Mouse (Mus musculus) forebrain, postnatal 0 days (tissue): ENCODE results near the gene E130311K13Rik. TPM values are rescaled to one million over a fixed set of nuclear protein-coding genes. Genes with fewer than 3 reads are reported as not detected.

Experiments used
- ATAC-seq: fragments of 200-750 bp; cut with Nextera tagmentation; 2 replicates; pipeline ENCODE4 v1.8.0; 2017; ENCODE audit warnings: mild to moderate bottlenecking, moderate library complexity
- DNase-seq: peaks from one replicate; pipeline ENCODE4 v3.0.0-alpha.2; 2015
- H3K27ac ChIP-seq: fragments of 300-500 bp; sonication (generic); 2 replicates; pipeline ENCODE4 v1.5.1; 2014; ENCODE audit warnings: low read depth, mild to moderate bottlenecking, antibody characterized with exemption, low read length, moderate library complexity, mixed read lengths
- H3K27me3 ChIP-seq: fragments of 300-500 bp; sonication (generic); 2 replicates; pipeline ENCODE4 v1.6.1; 2014; ENCODE audit warnings: mild to moderate bottlenecking, low read length, mixed read lengths; ENCODE audit not compliant: insufficient read depth
- H3K36me3 ChIP-seq: fragments of 300-500 bp; sonication (generic); 2 replicates; pipeline ENCODE4 v1.6.1; 2014; ENCODE audit warnings: mild to moderate bottlenecking, moderate library complexity; ENCODE audit not compliant: insufficient read depth
- H3K4me1 ChIP-seq: fragments of 300-500 bp; sonication (generic); 2 replicates; pipeline ENCODE4 v1.6.1; 2014; ENCODE audit warnings: antibody characterized with exemption; ENCODE audit not compliant: insufficient read depth
- H3K4me2 ChIP-seq: fragments of 300-500 bp; sonication (generic); 2 replicates; pipeline ENCODE4 v1.6.1; 2014; ENCODE audit warnings: low read depth, mild to moderate bottlenecking, moderate library complexity
- H3K4me3 ChIP-seq: fragments of 300-500 bp; sonication (generic); 2 replicates; pipeline ENCODE4 v1.5.1; 2014; ENCODE audit warnings: low read depth, low read length, mixed read lengths
- H3K9ac ChIP-seq: fragments of 300-500 bp; sonication (generic); 2 replicates; pipeline ENCODE4 v1.6.1; 2014; ENCODE audit warnings: mild to moderate bottlenecking
- H3K9me3 ChIP-seq: fragments of 300-500 bp; sonication (generic); 2 replicates; pipeline ENCODE4 v1.6.1; 2016; ENCODE audit warnings: low read length
- CTCF ChIP-seq: sonication (generic); IDR thresholded peaks from 2 replicates; pipeline ENCODE4 v1.5.1; 2016; ENCODE audit warnings: antibody characterized with exemption, control low read depth, low read depth
- WGBS: fragments of 180-500 bp; shearing (Covaris S2); extraction: QIAGEN DNeasy Blood & Tissue Kit; methylation state at CpG from one replicate; pipeline ENCODE4 v1.1.7; 2014; 5-methylcytosine and 5-hydroxymethylcytosine counted together
- polyA plus RNA-seq: library from polyadenylated mRNA; unstranded; fragments of >200 nt; fragmentation: Nextera tagmentation; extraction: Ambion mirVana; gene quantifications from 2 replicates; pipeline ENCODE4 v1.2.1, GENCODE M21; 2015
- total RNA-seq: library from RNA; depleted of rRNA; stranded (reverse); fragments of >200 nt; gene quantifications from 2 replicates; pipeline ENCODE4 v1.2.3, GENCODE M21; 2014; rRNA removed

The E130311K13Rik gene
- 15.0 and 20.6 TPM in 2 replicates for total RNA-seq
- polyA plus RNA-seq, result 9.7 and 14.3 TPM in 2 replicates

GRCm38 (mm10) chr3:63928878-63929859 lies at the start of gene E130311K13Rik:
TSS of gene E130311K13Rik (minus strand) at chr3:63929472.
- Histone ChIP-seq H3K27ac (peak within 1 kb of the TSS; percentile 68), H3K4me3 (peak within 1 kb of the TSS; percentile 73), H3K4me1 (no peaks in the 10 kb centered on the region), H3K27me3 (no peaks in the 10 kb centered on the region), H3K9ac (peak within 1 kb of the TSS; percentile 87), H3K4me2 (peak within 1 kb of the TSS; percentile 72), H3K9me3 (no peaks in the 10 kb centered on the region), H3K36me3 (no peaks in the 10 kb centered on the region)
- ATAC-seq, result peak; percentile 97
- peak; percentile 93 for TF ChIP-seq CTCF
- peak; percentile 92 for DNase-seq
- WGBS, result 5% methylated on average over 48 of the region's 48 CpGs

DNA sequence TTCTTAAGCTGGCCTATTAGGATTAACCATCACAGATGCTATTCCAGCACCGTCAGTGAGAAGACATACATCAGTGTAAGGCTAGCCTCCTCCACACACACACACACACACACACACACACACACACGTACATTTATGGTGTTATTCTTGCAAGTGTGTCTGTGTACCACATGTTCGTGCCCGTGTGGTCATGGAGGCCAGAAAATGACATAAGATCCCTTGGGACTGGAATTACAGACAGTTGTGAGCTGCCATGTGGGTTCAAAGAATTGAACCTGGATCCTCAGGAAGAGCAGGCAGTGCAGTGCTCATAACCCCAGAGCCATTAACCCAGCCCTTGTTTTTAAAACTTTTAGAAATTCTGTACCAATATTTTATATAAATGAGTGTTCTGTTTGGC lies 48.6 kb upstream of the E130311K13Rik start:
- WGBS, result 85% methylated on average over 4 of the region's 4 CpGs
- DNase-seq, result no peak
- Histone ChIP-seq H3K36me3 (peaks cover 16% of the 10 kb centered on the region), H3K4me3 (no peak overlapping the region), H3K27me3 (no peaks in the 10 kb centered on the region), H3K27ac (no peak overlapping the region), H3K4me2 (no peak overlapping the region), H3K4me1 (peaks cover 7% of the 10 kb centered on the region; the same call in 1 of the 2 replicates), H3K9ac (no peak overlapping the region), H3K9me3 (no peaks in the 10 kb centered on the region)
- no peak for TF ChIP-seq CTCF
- ATAC-seq, result no peak

GRCm38 (mm10) chr3:63975955-63976908 lies 47.0 kb upstream of the E130311K13Rik start, which contains the start of gene Gmps:
TSS of gene Gmps (plus strand) at chr3:63976106.
- WGBS, result under 1% methylated on average over 67 of the region's 67 CpGs
- H3K4me1 ChIP-seq, result peaks cover 7% of the 10 kb centered on the region; the same call in 1 of the 2 replicates
- ATAC-seq, result peak; percentile 100
- peak within 1 kb of the TSS; percentile 89 for H3K27ac ChIP-seq
- peak within 1 kb of the TSS; percentile 81 for H3K4me2 ChIP-seq
- H3K27me3 ChIP-seq, result no peaks in the 10 kb centered on the region
- peak; percentile 94 for DNase-seq
- no peak for TF ChIP-seq CTCF
- peak within 1 kb of the TSS; percentile 95 for H3K4me3 ChIP-seq
- H3K36me3 ChIP-seq, result peaks cover 11% of the 10 kb centered on the region; the same call in 1 of the 2 replicates
- peak within 1 kb of the TSS; percentile 95 for H3K9ac ChIP-seq
- H3K9me3 ChIP-seq, result no peaks in the 10 kb centered on the region

GRCm38 (mm10) chr3:63965929-63966328 lies 36.7 kb upstream of the E130311K13Rik start:
- Histone ChIP-seq H3K36me3 (no peaks in the 10 kb centered on the region), H3K4me2 (no peak overlapping the region), H3K27me3 (peaks cover 5% of the 10 kb centered on the region), H3K4me3 (no peak overlapping the region), H3K9me3 (no peaks in the 10 kb centered on the region), H3K4me1 (peaks cover 23% of the 10 kb centered on the region), H3K9ac (no peak overlapping the region), H3K27ac (no peak overlapping the region)
- no peak for DNase-seq
- 83% methylated on average over 2 of the region's 2 CpGs for WGBS
- no peak for TF ChIP-seq CTCF
- no peak for ATAC-seq

DNA sequence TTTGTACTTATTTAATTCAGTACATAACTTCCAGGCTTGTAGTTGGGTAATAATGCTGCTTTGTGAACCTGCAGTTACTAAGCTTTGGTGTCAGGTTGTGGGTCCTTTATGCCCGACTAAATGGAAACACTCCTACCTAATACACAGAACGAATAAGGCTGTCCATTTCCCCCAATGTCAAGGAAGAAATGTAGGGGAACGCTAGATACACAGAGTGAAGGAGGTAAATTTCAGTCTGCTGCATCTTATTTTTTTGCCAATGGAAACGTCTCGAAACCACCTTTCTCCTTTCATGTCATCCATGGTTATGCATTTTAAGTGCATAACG lies 35.6 kb upstream of the E130311K13Rik start:
- no peak for TF ChIP-seq CTCF
- 81% methylated on average over 6 of the region's 6 CpGs for WGBS
- Histone ChIP-seq H3K27me3 (peaks cover 5% of the 10 kb centered on the region), H3K9ac (no peak overlapping the region), H3K4me1 (peaks cover 26% of the 10 kb centered on the region), H3K4me3 (peak overlapping the region; percentile 90), H3K27ac (peak overlapping the region; percentile 55; the same call in 1 of the 2 replicates), H3K9me3 (no peaks in the 10 kb centered on the region), H3K4me2 (peak overlapping the region; percentile 81), H3K36me3 (no peaks in the 10 kb centered on the region)
- no peak for ATAC-seq
- no peak for DNase-seq

DNA sequence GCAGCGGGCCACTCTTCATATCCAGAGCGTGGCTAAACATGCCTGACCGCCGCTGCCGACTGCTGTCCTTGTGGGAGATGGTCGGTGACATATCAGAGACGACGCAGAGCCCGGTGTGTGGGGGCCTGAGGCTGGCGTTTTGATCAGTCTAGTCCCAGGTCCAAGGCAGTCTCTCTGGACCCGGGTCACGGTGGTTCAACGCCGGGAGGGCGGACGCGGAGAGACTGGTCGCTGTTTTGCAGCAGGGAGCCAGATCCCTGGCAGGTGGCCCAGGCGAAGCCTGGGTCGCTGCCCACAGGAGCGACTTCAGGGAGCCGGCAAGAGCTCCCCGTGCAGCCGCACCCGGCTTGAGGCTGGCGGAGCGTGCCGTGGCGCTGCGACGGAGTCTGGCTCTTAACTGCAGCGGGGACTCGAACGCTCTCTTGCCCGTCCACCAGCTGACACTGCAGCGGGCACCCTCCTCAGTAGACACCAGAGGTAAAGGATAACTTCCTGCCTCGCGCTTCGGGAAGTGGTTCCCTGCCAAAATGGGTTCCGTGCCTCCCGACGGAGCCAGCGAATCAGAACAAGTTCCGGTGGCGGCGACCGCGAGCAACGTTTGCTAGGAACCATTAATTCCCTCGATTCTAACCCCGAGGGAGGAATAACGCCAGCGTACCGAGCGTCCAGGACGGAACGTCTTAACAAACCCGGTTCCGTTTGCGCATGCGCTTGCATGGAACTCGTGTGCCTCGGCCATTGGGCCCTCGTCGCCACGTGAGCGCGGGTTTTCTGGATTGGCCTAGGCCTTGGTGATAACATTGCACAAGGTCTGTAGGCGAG lies 35.0 kb upstream of the E130311K13Rik start, which contains the start of gene Slc33a1:
TSS of gene Slc33a1 (minus strand) at position 669 of the 822 bp plus-strand sequence.
- Histone ChIP-seq H3K27ac (peak within 1 kb of the TSS; percentile 85), H3K4me1 (peaks cover 26% of the 10 kb centered on the region), H3K36me3 (no peaks in the 10 kb centered on the region), H3K4me3 (peak within 1 kb of the TSS; percentile 90), H3K9me3 (no peaks in the 10 kb centered on the region), H3K27me3 (peaks cover 5% of the 10 kb centered on the region), H3K4me2 (peak within 1 kb of the TSS; percentile 81), H3K9ac (peak within 1 kb of the TSS; percentile 72)
- WGBS, result under 1% methylated on average over 69 of the region's 69 CpGs
- peak; percentile 37; the same call in 1 of the 2 replicates for TF ChIP-seq CTCF
- ATAC-seq, result peak; percentile 99
- DNase-seq, result peak; percentile 100
